Mouse (Mus musculus): Measurements from ENCODE around the gene Col11a2.

GRCm38 (mm10) chr17:34026917-34027655, 12.2 kb upstream of the Col11a2 start:
- no peak for TF ChIP-seq POLR2A (IDR thresholded peaks at IDR 0.05; ENCODE audit: borderline replicate concordance, extremely low read depth, low read depth, low read length)
- TF ChIP-seq CTCF (IDR thresholded peaks at IDR 0.05; ENCODE audit: insufficient read depth, low read length) = no peak

All from lung, adult 2 months (tissue).